Mouse (Mus musculus) ES-E14 (cell line): ENCODE results near the gene Marf1. TPM values are rescaled to one million over a fixed set of nuclear protein-coding genes. Genes with fewer than 3 reads are reported as not detected.

Experiments used
- DNase-seq: peaks from one replicate; pipeline ENCODE4 v3.0.0-alpha.2; 2013; ENCODE audit warnings: low read depth, low spot score
- H3K27ac ChIP-seq: 2 replicates; pipeline ENCODE4 v1.5.1; 2012; ENCODE audit warnings: low read depth, mild to moderate bottlenecking, low read length, moderate library complexity, mixed read lengths; ENCODE audit not compliant: poor library complexity, insufficient read depth, severe bottlenecking
- H3K36me3 ChIP-seq: 2 replicates; pipeline ENCODE4 v1.6.1; 2012; ENCODE audit warnings: mild to moderate bottlenecking, low read length, moderate library complexity, mixed read lengths; ENCODE audit not compliant: control insufficient read depth, poor library complexity, insufficient read depth, severe bottlenecking
- H3K4me1 ChIP-seq, 2 experiments: fragments of 150-350 bp in 1 of 2; sonication (generic) in 1 of 2; 2 replicates each; pipeline ENCODE4 v1.6.1; 2012; ENCODE audit warnings: low read length in 2 of 2, mild to moderate bottlenecking in 1 of 2, mixed read lengths in 1 of 2; ENCODE audit not compliant: control insufficient read depth in 2 of 2, insufficient read depth in 2 of 2, poor library complexity in 1 of 2
- H3K4me3 ChIP-seq, 2 experiments: fragments of 150-350 bp in 1 of 2; sonication (generic) in 1 of 2; 2 replicates each; pipeline ENCODE4 v1.5.1; 2012; ENCODE audit warnings: low read length in 2 of 2, low read depth in 1 of 2, mild to moderate bottlenecking in 1 of 2, mixed read lengths in 1 of 2; ENCODE audit not compliant: insufficient read depth in 1 of 2, poor library complexity in 1 of 2, severe bottlenecking in 1 of 2
- H3K9ac ChIP-seq: 2 replicates; pipeline ENCODE4 v1.6.1; 2012; ENCODE audit warnings: low read depth, mild to moderate bottlenecking, low read length, mixed read lengths; ENCODE audit not compliant: poor library complexity, insufficient read depth, severe bottlenecking
- H3K9me3 ChIP-seq: fragments of 150-350 bp; sonication (generic); 2 replicates; pipeline ENCODE4 v1.6.1; 2012; ENCODE audit warnings: low read depth, mild to moderate bottlenecking, low read length; ENCODE audit not compliant: control insufficient read depth, insufficient read depth
- CHD2 ChIP-seq: IDR thresholded peaks from 2 replicates; pipeline ENCODE4 v1.6.1; 2014; ENCODE audit warnings: mild to moderate bottlenecking, low read depth, low read length, inconsistent platforms
- HCFC1 ChIP-seq: IDR thresholded peaks from 2 replicates; pipeline ENCODE4 v1.6.1; 2012; ENCODE audit warnings: low read length, inconsistent platforms, borderline replicate concordance; ENCODE audit not compliant: insufficient read depth
- MAFK ChIP-seq: IDR thresholded peaks from 2 replicates; pipeline ENCODE4 v1.6.1; 2014; ENCODE audit warnings: mild to moderate bottlenecking, low read depth, low read length, inconsistent platforms; ENCODE audit not compliant: insufficient read depth
- ZC3H11A ChIP-seq: IDR thresholded peaks from 2 replicates; pipeline ENCODE4 v1.6.1; 2012; ENCODE audit warnings: low read depth, mild to moderate bottlenecking, inconsistent platforms, low read length, borderline replicate concordance
- ZNF384 ChIP-seq: IDR thresholded peaks from 2 replicates; pipeline ENCODE4 v1.6.1; 2012; ENCODE audit warnings: low read depth, low read length, inconsistent platforms
- in situ Hi-C, 2 experiments: fragments of 600-800 bp; cut with MboI; formaldehyde crosslinking; loops; one replicate each; pipeline ENCODE4 v1.15.1; 2025; ENCODE audit warnings: low sequenced_read_pairs in 2 of 2, inconsistent platforms in 1 of 2; ENCODE audit not compliant: unreplicated experiment in 2 of 2
- total RNA-seq: library from RNA; depleted of rRNA; stranded (reverse); fragments of 300-350 nt; gene quantifications from 2 replicates; pipeline ENCODE4 v1.2.3, GENCODE M21; 2012

Gene Marf1
- total RNA-seq, 1 experiment, result 24.1 TPM

- no peaks in the 10 kb centered on the region for H3K4me1 ChIP-seq
- no peak overlapping the region for H3K9ac ChIP-seq
- H3K27ac ChIP-seq, result no peak overlapping the region
- TF ChIP-seq ZC3H11A (no peak), MAFK (no peak), CHD2 (no peak), HCFC1 (no peak), ZNF384 (no peak)
- in situ Hi-C loops, result no loop called here
- no peak for DNase-seq
- peaks cover 23% of the 10 kb centered on the region for H3K36me3 ChIP-seq
- no peaks in the 10 kb centered on the region for H3K9me3 ChIP-seq
- H3K4me3 ChIP-seq, result no peak overlapping the region
Observed at GRCm38 (mm10) chr16:14147712-14148111, 15.4 kb downstream of the Marf1 start.

- no peak for DNase-seq
- TF ChIP-seq ZC3H11A (no peak), ZNF384 (no peak), MAFK (no peak), HCFC1 (no peak), CHD2 (no peak)
- Histone ChIP-seq H3K9me3 (no peaks in the 10 kb centered on the region), H3K36me3 (peaks cover 29% of the 10 kb centered on the region), H3K27ac (no peak overlapping the region), H3K9ac (no peak overlapping the region), H3K4me3 (no peak overlapping the region), H3K4me1 (no peaks in the 10 kb centered on the region)
- in situ Hi-C loops, result no loop called here
Observed at GRCm38 (mm10) chr16:14143298-14143697, 19.9 kb downstream of the Marf1 start.

GRCm38 (mm10) chr16:14139106-14139505, 24.0 kb downstream of the Marf1 start:
- Histone ChIP-seq H3K9me3 (no peaks in the 10 kb centered on the region), H3K4me1 (no peaks in the 10 kb centered on the region), H3K9ac (no peak overlapping the region), H3K27ac (no peak overlapping the region), H3K36me3 (peaks cover 23% of the 10 kb centered on the region), H3K4me3 (no peak overlapping the region)
- TF ChIP-seq ZC3H11A (no peak), MAFK (no peak), ZNF384 (no peak), CHD2 (no peak), HCFC1 (no peak)
- DNase-seq, result no peak
- in situ Hi-C loops, result no loop called here

- no peaks in the 10 kb centered on the region for H3K4me1 ChIP-seq
- in situ Hi-C loops, result no loop called here
- H3K36me3 ChIP-seq, result peaks cover 23% of the 10 kb centered on the region
- no peak overlapping the region for H3K27ac ChIP-seq
- DNase-seq, result no peak
- H3K4me3 ChIP-seq, result no peak overlapping the region
- TF ChIP-seq HCFC1 (no peak), MAFK (no peak), ZNF384 (0 out of 2 replicates have a peak, but pooled peaks have one; percentile 15), CHD2 (no peak), ZC3H11A (no peak)
- no peaks in the 10 kb centered on the region for H3K9me3 ChIP-seq
- no peak overlapping the region for H3K9ac ChIP-seq
Observed at GRCm38 (mm10) chr16:14137976-14138561, 25.1 kb downstream of the Marf1 start.
